Mouse (Mus musculus) adrenal gland, postnatal 25 days (tissue): ENCODE data around the gene Rpusd1. TPM values are rescaled to one million over a fixed set of nuclear protein-coding genes. Genes with fewer than 3 reads are reported as not detected.
"Not testable (repeated sequence)": the region's sequence is repeated elsewhere in the genome, so short reads cannot be mapped to it uniquely, and the experiment has no call there.

Experiments used
- DNase-seq: peaks from one replicate; pipeline ENCODE4 v3.0.0; 2021; ENCODE audit warnings: mixed read lengths
- total RNA-seq: library from RNA; stranded (reverse); gene quantifications from 2 replicates; pipeline ENCODE4 v1.2.3, GENCODE M21; 2021

The Rpusd1 gene
- total RNA-seq, 1 experiment from 2014 or later = 14.6 TPM

GRCm38 (mm10) chr17:25738861-25739260, 11.4 kb downstream of the Rpusd1 start:
- no peak for DNase-seq

- not testable (repeated sequence) for DNase-seq
Observed at GRCm38 (mm10) chr17:25741471-25741870, 14.0 kb downstream of the Rpusd1 start.

GRCm38 (mm10) chr17:25743831-25744230, 16.4 kb downstream of the Rpusd1 start:
- peak; percentile 75 for DNase-seq

GRCm38 (mm10) chr17:25744311-25744710, 16.8 kb downstream of the Rpusd1 start:
- DNase-seq = no peak

- DNase-seq = no peak
Observed at GRCm38 (mm10) chr17:25748238-25748637, 20.8 kb downstream of the Rpusd1 start.

- DNase-seq = no peak
Observed at GRCm38 (mm10) chr17:25749314-25749713, 21.8 kb downstream of the Rpusd1 start.

- DNase-seq = peak; percentile 79
Observed at GRCm38 (mm10) chr17:25751446-25751845, 24.0 kb downstream of the Rpusd1 start.

- no peak for DNase-seq
Observed at GRCm38 (mm10) chr17:25754241-25754640, 26.8 kb downstream of the Rpusd1 start, which contains the start of gene Msln. Msln (minus strand) TSS chr17:25754378.

GRCm38 (mm10) chr17:25755086-25755485, 27.6 kb downstream of the Rpusd1 start:
- no peak for DNase-seq

GRCm38 (mm10) chr17:25755627-25756377, 28.3 kb downstream of the Rpusd1 start:
- DNase-seq = no peak

- DNase-seq = no peak
Observed at GRCm38 (mm10) chr17:25756378-25757242, 29.1 kb downstream of the Rpusd1 start.

- no peak for DNase-seq
Observed at GRCm38 (mm10) chr17:25757691-25758090, 30.2 kb downstream of the Rpusd1 start.

- no peak for DNase-seq
Observed at GRCm38 (mm10) chr17:25760148-25760547, 32.7 kb downstream of the Rpusd1 start.

GRCm38 (mm10) chr17:25761561-25761970, 34.1 kb downstream of the Rpusd1 start:
- no peak for DNase-seq

GRCm38 (mm10) chr17:25762591-25762990, 35.1 kb downstream of the Rpusd1 start:
- no peak for DNase-seq

GRCm38 (mm10) chr17:25765886-25766285, 38.4 kb downstream of the Rpusd1 start:
- DNase-seq = no peak

GRCm38 (mm10) chr17:25769331-25769730, 41.9 kb downstream of the Rpusd1 start:
- no peak for DNase-seq

- peak; percentile 96 for DNase-seq
Observed at GRCm38 (mm10) chr17:25773549-25774120, 46.2 kb downstream of the Rpusd1 start, which contains the start of gene Narfl. Narfl (plus strand) TSS chr17:25773776.

GRCm38 (mm10) chr17:25775318-25776062, 48.0 kb downstream of the Rpusd1 start:
- DNase-seq = no peak

- DNase-seq = no peak
Observed at GRCm38 (mm10) chr17:25777948-25778347, 50.5 kb downstream of the Rpusd1 start.
